Mouse (Mus musculus) monocyte, adult 5-6 weeks (primary cell): ENCODE measurements around the gene Rbm47. TPM values are rescaled to one million over a fixed set of nuclear protein-coding genes. Genes with fewer than 3 reads are reported as not detected.

Experiments used
- ATAC-seq: fragments of 153-309, 156-312 bp; replicated peaks from 2 replicates; pipeline ENCODE4 v1.8.0; 2017; ENCODE audit warnings: mild to moderate bottlenecking; ENCODE audit not compliant: low TSS enrichment, insufficient number of reproducible peaks, severe bottlenecking, poor library complexity, low FRiP score
- total RNA-seq: library from RNA; stranded (forward); fragments of 200-1000, 200-491, 200-594 nt; gene quantifications from 3 replicates; pipeline ENCODE4 v1.2.3, GENCODE M21; 2017

Gene Rbm47
- total RNA-seq, 1 experiment from 2014 or later: 16.8 TPM

- no peak for ATAC-seq
These were observed 6.0 kb downstream of the Rbm47 start for GRCm38 (mm10) chr5:66166931-66167330.

GRCm38 (mm10) chr5:66166193-66166629 lies 6.7 kb downstream of the Rbm47 start:
- no peak for ATAC-seq

- no peak for ATAC-seq
These were observed 7.2 kb downstream of the Rbm47 start for GRCm38 (mm10) chr5:66165748-66166147.

- ATAC-seq: no peak
These were observed 16.4 kb downstream of the Rbm47 start for GRCm38 (mm10) chr5:66156431-66156962.

GRCm38 (mm10) chr5:66154616-66155015 lies 18.3 kb downstream of the Rbm47 start:
- ATAC-seq: no peak

GRCm38 (mm10) chr5:66153486-66153885 lies 19.4 kb downstream of the Rbm47 start:
- no peak for ATAC-seq

GRCm38 (mm10) chr5:66151301-66152188 lies 21.4 kb downstream of the Rbm47 start:
- ATAC-seq: peak; percentile 44

- ATAC-seq: peak; percentile 19; the same call in 1 of the 2 replicates
These were observed 22.1 kb downstream of the Rbm47 start for GRCm38 (mm10) chr5:66150706-66151300.

- no peak for ATAC-seq
These were observed 22.7 kb downstream of the Rbm47 start for GRCm38 (mm10) chr5:66150106-66150705.

GRCm38 (mm10) chr5:66149571-66149970 lies 23.3 kb downstream of the Rbm47 start:
- no peak for ATAC-seq

GRCm38 (mm10) chr5:66149111-66149510 lies 23.8 kb downstream of the Rbm47 start:
- no peak for ATAC-seq

- ATAC-seq: no peak
These were observed 25.6 kb downstream of the Rbm47 start for GRCm38 (mm10) chr5:66147313-66147712.

- ATAC-seq: no peak
These were observed 27.3 kb downstream of the Rbm47 start for GRCm38 (mm10) chr5:66145583-66145982.

- ATAC-seq: no peak
These were observed 29.6 kb downstream of the Rbm47 start for GRCm38 (mm10) chr5:66143093-66144032.

GRCm38 (mm10) chr5:66141474-66141873 lies 31.4 kb downstream of the Rbm47 start:
- ATAC-seq: no peak

- 0 out of 2 replicates have a peak, but pooled peaks have one; percentile 56 for ATAC-seq
These were observed 33.2 kb downstream of the Rbm47 start for GRCm38 (mm10) chr5:66139634-66140295.

- ATAC-seq: no peak
These were observed 33.7 kb downstream of the Rbm47 start for GRCm38 (mm10) chr5:66139171-66139570.

- peak; percentile 77 for ATAC-seq
These were observed 34.3 kb downstream of the Rbm47 start for GRCm38 (mm10) chr5:66138597-66138996.
